Mouse (Mus musculus) ES-Bruce4 (cell line): ENCODE data around the gene Clpsl2. TPM values are rescaled to one million over a fixed set of nuclear protein-coding genes. Genes with fewer than 3 reads are reported as not detected.
A peak's percentile ranks its signal among the peaks of the same experiment; 100 is the strongest.

ENCODE experiments used
- H3K27ac ChIP-seq: 2 replicates; pipeline ENCODE4 v1.5.1; 2012; ENCODE audit warnings: low read length, inconsistent platforms; ENCODE audit not compliant: insufficient read depth
- H3K27me3 ChIP-seq: 2 replicates; pipeline ENCODE4 v1.6.1; 2012; ENCODE audit warnings: mild to moderate bottlenecking, low read length, inconsistent platforms; ENCODE audit not compliant: control insufficient read depth, poor library complexity, insufficient read depth, severe bottlenecking
- H3K36me3 ChIP-seq: 2 replicates; pipeline ENCODE4 v1.6.1; 2012; ENCODE audit warnings: inconsistent platforms, mild to moderate bottlenecking, low read length, moderate library complexity; ENCODE audit not compliant: control insufficient read depth, poor library complexity, insufficient read depth, severe bottlenecking
- H3K4me1 ChIP-seq: one replicate; pipeline ENCODE4 v1.8.1; 2011; ENCODE audit warnings: low read length; ENCODE audit not compliant: control insufficient read depth, insufficient read depth
- H3K4me3 ChIP-seq: 2 replicates; pipeline ENCODE4 v1.5.1; 2011; ENCODE audit warnings: low read depth, mild to moderate bottlenecking, low read length
- H3K9ac ChIP-seq: 2 replicates; pipeline ENCODE4 v1.6.1; 2012; ENCODE audit warnings: low read depth, mild to moderate bottlenecking, inconsistent platforms; ENCODE audit not compliant: poor library complexity, severe bottlenecking
- H3K9me3 ChIP-seq: replicated peaks from 2 replicates; pipeline ENCODE4 v1.6.1; 2012; ENCODE audit warnings: mild to moderate bottlenecking, low read length, inconsistent platforms; ENCODE audit not compliant: control insufficient read depth, poor library complexity, insufficient read depth, severe bottlenecking
- CTCF ChIP-seq: IDR thresholded peaks from one replicate; pipeline ENCODE4 v1.8.1; 2011; ENCODE audit warnings: low read depth, low read length
- EP300 ChIP-seq: IDR thresholded peaks from 2 replicates; pipeline ENCODE4 v1.6.1; 2011; ENCODE audit warnings: low read depth, low read length; ENCODE audit not compliant: insufficient read depth
- POLR2A ChIP-seq: IDR thresholded peaks from one replicate; pipeline ENCODE4 v1.8.1; 2011; ENCODE audit warnings: low read length; ENCODE audit not compliant: insufficient read depth
- polyA plus RNA-seq: library from polyadenylated mRNA; stranded (reverse); fragments of >200 nt; gene quantifications from 2 replicates; pipeline ENCODE4 v1.2.4, GENCODE M21; 2011; ENCODE audit warnings: low read depth; ENCODE audit not compliant: missing spikeins, insufficient read depth, insufficient read length

Gene Clpsl2
- polyA plus RNA-seq, 1 experiment, result not detected

GRCm38 (mm10) chr17:28523355-28524008 lies 25.7 kb upstream of the Clpsl2 start:
- peak overlapping the region; percentile 42 for H3K27ac ChIP-seq
- no peak for TF ChIP-seq POLR2A
- H3K9me3 ChIP-seq, result no peaks in the 10 kb centered on the region
- no peaks in the 10 kb centered on the region for H3K27me3 ChIP-seq
- H3K4me3 ChIP-seq, result peak overlapping the region; percentile 91
- H3K36me3 ChIP-seq, result no peaks in the 10 kb centered on the region
- peaks cover 6% of the 10 kb centered on the region for H3K4me1 ChIP-seq
- H3K9ac ChIP-seq, result peak overlapping the region; percentile 80

- H3K9ac ChIP-seq, result peak overlapping the region; percentile 80
- H3K4me3 ChIP-seq, result peak overlapping the region; percentile 59
- peak overlapping the region; percentile 42; the same call in 1 of the 2 replicates for H3K27ac ChIP-seq
- peaks cover 4% of the 10 kb centered on the region for H3K4me1 ChIP-seq
- no peaks in the 10 kb centered on the region for H3K27me3 ChIP-seq
- no peaks in the 10 kb centered on the region for H3K9me3 ChIP-seq
- H3K36me3 ChIP-seq, result no peaks in the 10 kb centered on the region
- TF ChIP-seq CTCF (no peak), POLR2A (no peak), EP300 (no peak)
These were observed 25.1 kb upstream of the Clpsl2 start for GRCm38 (mm10) chr17:28524009-28524695.

GRCm38 (mm10) chr17:28524831-28525430 lies 24.3 kb upstream of the Clpsl2 start:
- no peak overlapping the region for H3K4me3 ChIP-seq
- no peak overlapping the region for H3K27ac ChIP-seq
- H3K4me1 ChIP-seq, result peaks cover 4% of the 10 kb centered on the region
- H3K9me3 ChIP-seq, result no peaks in the 10 kb centered on the region
- no peaks in the 10 kb centered on the region for H3K27me3 ChIP-seq
- TF ChIP-seq POLR2A (no peak), CTCF (no peak), EP300 (no peak)
- no peaks in the 10 kb centered on the region for H3K36me3 ChIP-seq
- no peak overlapping the region for H3K9ac ChIP-seq

- H3K27me3 ChIP-seq, result no peaks in the 10 kb centered on the region
- H3K4me3 ChIP-seq, result no peak overlapping the region
These were observed 21.8 kb upstream of the Clpsl2 start for GRCm38 (mm10) chr17:28527184-28528042.

GRCm38 (mm10) chr17:28528043-28528351 lies 21.2 kb upstream of the Clpsl2 start:
- TF ChIP-seq CTCF (peak; percentile 97), EP300 (no peak)
- no peak overlapping the region for H3K27ac ChIP-seq
- no peaks in the 10 kb centered on the region for H3K36me3 ChIP-seq
- no peaks in the 10 kb centered on the region for H3K9me3 ChIP-seq
- H3K27me3 ChIP-seq, result no peaks in the 10 kb centered on the region
- no peak overlapping the region for H3K4me3 ChIP-seq
- peaks cover 4% of the 10 kb centered on the region for H3K4me1 ChIP-seq
- no peak overlapping the region for H3K9ac ChIP-seq

More at GRCm38 (mm10) chr17:28527184-28528042, 21.8 kb upstream of the Clpsl2 start:
- Histone ChIP-seq H3K4me1 (peaks cover 4% of the 10 kb centered on the region), H3K9me3 (no peaks in the 10 kb centered on the region), H3K27ac (no peak overlapping the region), H3K36me3 (no peaks in the 10 kb centered on the region), H3K9ac (no peak overlapping the region)
- TF ChIP-seq POLR2A (no peak), CTCF (no peak), EP300 (no peak)

GRCm38 (mm10) chr17:28529116-28529515 lies 20.1 kb upstream of the Clpsl2 start:
- Histone ChIP-seq H3K27me3 (no peaks in the 10 kb centered on the region), H3K9me3 (no peaks in the 10 kb centered on the region)

More at GRCm38 (mm10) chr17:28529116-28529515, 20.1 kb upstream of the Clpsl2 start:
- no peak overlapping the region for H3K9ac ChIP-seq
- no peak overlapping the region for H3K27ac ChIP-seq
- no peak overlapping the region for H3K4me3 ChIP-seq
- TF ChIP-seq POLR2A (no peak), CTCF (no peak), EP300 (no peak)
- no peaks in the 10 kb centered on the region for H3K36me3 ChIP-seq
- H3K4me1 ChIP-seq, result peaks cover 4% of the 10 kb centered on the region
